Mouse (Mus musculus): ENCODE results near the gene Cs. TPM values are rescaled to one million over a fixed set of nuclear protein-coding genes. Genes with fewer than 3 reads are reported as not detected.

Cs gene
- total and polyA plus RNA-seq, 2 experiments from 2014 or later = 285 to 311 TPM

DNA sequence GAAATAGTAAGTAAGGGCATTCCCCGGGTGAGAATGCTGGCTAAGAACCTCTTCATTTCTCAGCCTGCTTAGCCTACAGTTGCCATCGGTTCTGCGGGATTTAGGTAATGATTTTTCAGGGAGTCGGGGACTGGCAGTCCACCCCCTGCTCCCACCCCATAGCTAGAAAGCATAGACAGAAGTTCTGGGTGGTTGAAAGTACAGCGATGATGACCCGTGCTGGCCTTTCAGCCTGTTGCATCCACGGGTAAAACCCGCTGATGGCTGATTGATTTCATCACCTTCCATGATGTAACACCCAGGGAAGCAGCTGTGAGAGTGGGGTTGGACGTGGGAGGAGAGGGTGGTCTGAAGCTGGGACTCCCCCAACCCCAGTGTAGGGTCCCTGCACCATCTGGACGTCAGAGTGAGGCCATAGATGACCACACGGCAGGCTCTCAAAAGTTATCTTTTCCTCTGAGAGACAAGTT, 38.8 kb upstream of the Cs start, which contains the start of gene Il23a:
TSS of gene Il23a (minus strand) at position 51 of the 470 bp plus-strand sequence.
- no peak for DNase-seq (ENCODE audit: low spot score)
- WGBS = 81% methylated on average over 11 of the region's 11 CpGs
- TF ChIP-seq CTCF (IDR thresholded peaks at IDR 0.05; ENCODE audit: low read depth) = no peak
- no peak for ATAC-seq
- no peak within 1 kb of the TSS for H3K9ac ChIP-seq (replicated peaks; ENCODE audit: low read length)
- no peak within 1 kb of the TSS for H3K4me2 ChIP-seq (ENCODE audit: low read depth, low read length)
- no peaks in the 10 kb centered on the region for H3K9me3 ChIP-seq (ENCODE audit: low read length)
- H3K4me1 ChIP-seq (ENCODE audit: insufficient read depth, low read length) = peaks cover 7% of the 10 kb centered on the region; the same call in 1 of the 2 replicates
- H3K36me3 ChIP-seq (ENCODE audit: insufficient read depth, low read length) = no peaks in the 10 kb centered on the region
- H3K4me3 ChIP-seq (ENCODE audit: low read length) = no peak within 1 kb of the TSS
- H3K27ac ChIP-seq = no peak within 1 kb of the TSS; the same call in 1 of the 2 replicates
- H3K27me3 ChIP-seq (ENCODE audit: insufficient read depth, low read length) = no peaks in the 10 kb centered on the region

DNA sequence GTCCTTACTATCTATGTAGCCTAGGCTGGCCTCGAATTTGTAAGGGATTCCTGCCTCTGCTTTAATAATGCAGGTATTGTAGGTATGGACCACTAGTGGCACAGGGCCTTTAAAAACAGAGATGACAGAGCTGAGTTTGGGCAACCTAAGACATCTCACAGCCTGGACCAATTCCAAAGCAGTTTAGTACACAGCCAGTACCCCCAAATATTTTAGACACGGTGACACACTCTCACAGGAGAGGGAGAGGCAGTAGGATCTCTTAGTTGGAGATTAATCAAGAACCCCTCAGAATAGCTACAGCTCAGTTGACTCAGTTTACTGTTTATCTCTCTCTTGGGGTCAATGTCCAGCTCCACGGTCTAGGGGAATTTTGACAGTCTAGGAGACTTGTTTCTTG, 35.2 kb upstream of the Cs start:
- Histone ChIP-seq H3K9me3 (ENCODE audit: low read length) (no peaks in the 10 kb centered on the region), H3K9ac (replicated peaks; ENCODE audit: low read length) (peak overlapping the region; percentile 74), H3K4me1 (ENCODE audit: insufficient read depth, low read length) (peaks cover 14% of the 10 kb centered on the region), H3K4me3 (ENCODE audit: low read length) (peak overlapping the region; percentile 46), H3K36me3 (ENCODE audit: insufficient read depth, low read length) (no peaks in the 10 kb centered on the region), H3K27me3 (ENCODE audit: insufficient read depth, low read length) (no peaks in the 10 kb centered on the region), H3K4me2 (ENCODE audit: low read depth, low read length) (peak overlapping the region; percentile 68), H3K27ac (peak overlapping the region; percentile 95)
- DNase-seq (ENCODE audit: low spot score) = no peak
- no peak for ATAC-seq
- 33% methylated on average over 3 of the region's 3 CpGs for WGBS
- no peak for TF ChIP-seq CTCF (IDR thresholded peaks at IDR 0.05; ENCODE audit: low read depth)

DNA sequence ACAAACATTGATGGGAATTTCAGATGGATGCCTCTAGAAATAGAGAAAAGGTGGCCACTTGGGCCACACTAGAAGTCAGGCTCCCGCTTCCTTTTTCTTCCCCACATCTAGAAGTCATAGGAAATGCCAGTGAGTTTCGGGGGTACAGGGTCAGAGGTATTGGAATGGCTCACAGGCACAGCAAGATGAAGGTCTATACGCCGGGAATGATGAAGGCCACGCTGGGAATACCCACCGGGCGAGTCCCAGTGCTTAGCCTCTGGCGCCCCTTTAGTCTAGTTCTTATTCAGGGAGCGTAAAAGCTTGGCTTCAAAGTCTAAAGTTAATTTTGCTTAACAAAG, 34.8 kb upstream of the Cs start:
- peaks cover 14% of the 10 kb centered on the region for H3K4me1 ChIP-seq (ENCODE audit: insufficient read depth, low read length)
- TF ChIP-seq CTCF (IDR thresholded peaks at IDR 0.05; ENCODE audit: low read depth) = no peak
- H3K4me3 ChIP-seq (ENCODE audit: low read length) = peak overlapping the region; percentile 46
- WGBS = 0% methylated on average over 9 of the region's 9 CpGs
- no peaks in the 10 kb centered on the region for H3K9me3 ChIP-seq (ENCODE audit: low read length)
- DNase-seq (ENCODE audit: low spot score) (peak; percentile 5), ATAC-seq (peak; percentile 63)
- H3K4me2 ChIP-seq (ENCODE audit: low read depth, low read length) = peak overlapping the region; percentile 68
- H3K27me3 ChIP-seq (ENCODE audit: insufficient read depth, low read length) = no peaks in the 10 kb centered on the region
- H3K9ac ChIP-seq (replicated peaks; ENCODE audit: low read length) = peak overlapping the region; percentile 74
- H3K36me3 ChIP-seq (ENCODE audit: insufficient read depth, low read length) = 0 out of 2 replicates have a peak, but pooled peaks cover under 1% of the 10 kb centered on the region
- H3K27ac ChIP-seq = peak overlapping the region; percentile 95

- ATAC-seq = peak; percentile 99
- DNase-seq (ENCODE audit: low spot score) = peak; percentile 99
- WGBS = 1% methylated on average over 37 of the region's 37 CpGs
Observed at GRCm38 (mm10) chr10:128303126-128304021, 34.2 kb upstream of the Cs start, which contains the start of gene Pan2. TSS of gene Pan2 (plus strand) at chr10:128303335.

GRCm38 (mm10) chr10:128309654-128310053, 27.9 kb upstream of the Cs start:
- no peak overlapping the region for H3K9ac ChIP-seq (replicated peaks; ENCODE audit: low read length)
- peaks cover 27% of the 10 kb centered on the region for H3K36me3 ChIP-seq (ENCODE audit: insufficient read depth, low read length)
- no peak overlapping the region for H3K4me2 ChIP-seq (ENCODE audit: low read depth, low read length)
- WGBS = 86% methylated on average over 7 of the region's 7 CpGs
- ATAC-seq (no peak), DNase-seq (ENCODE audit: low spot score) (no peak)
- TF ChIP-seq CTCF (IDR thresholded peaks at IDR 0.05; ENCODE audit: low read depth) = peak; percentile 23; the same call in 1 of the 2 replicates
- no peaks in the 10 kb centered on the region for H3K4me1 ChIP-seq (ENCODE audit: insufficient read depth, low read length)
- no peaks in the 10 kb centered on the region for H3K27me3 ChIP-seq (ENCODE audit: insufficient read depth, low read length)
- no peak overlapping the region for H3K4me3 ChIP-seq (ENCODE audit: low read length)
- no peaks in the 10 kb centered on the region for H3K9me3 ChIP-seq (ENCODE audit: low read length)
- no peak overlapping the region for H3K27ac ChIP-seq

More at GRCm38 (mm10) chr10:128303126-128304021, 34.2 kb upstream of the Cs start, which contains the start of gene Pan2:
- Histone ChIP-seq H3K36me3 (ENCODE audit: insufficient read depth, low read length) (peaks cover 6% of the 10 kb centered on the region; the same call in 1 of the 2 replicates), H3K27me3 (ENCODE audit: insufficient read depth, low read length) (no peaks in the 10 kb centered on the region), H3K27ac (peak within 1 kb of the TSS; percentile 95), H3K9ac (replicated peaks; ENCODE audit: low read length) (peak within 1 kb of the TSS; percentile 74), H3K4me1 (ENCODE audit: insufficient read depth, low read length) (peaks cover 14% of the 10 kb centered on the region), H3K4me3 (ENCODE audit: low read length) (peak within 1 kb of the TSS; percentile 46), H3K9me3 (ENCODE audit: low read length) (no peaks in the 10 kb centered on the region), H3K4me2 (ENCODE audit: low read depth, low read length) (peak within 1 kb of the TSS; percentile 68)
- no peak for TF ChIP-seq CTCF (IDR thresholded peaks at IDR 0.05; ENCODE audit: low read depth)

DNA sequence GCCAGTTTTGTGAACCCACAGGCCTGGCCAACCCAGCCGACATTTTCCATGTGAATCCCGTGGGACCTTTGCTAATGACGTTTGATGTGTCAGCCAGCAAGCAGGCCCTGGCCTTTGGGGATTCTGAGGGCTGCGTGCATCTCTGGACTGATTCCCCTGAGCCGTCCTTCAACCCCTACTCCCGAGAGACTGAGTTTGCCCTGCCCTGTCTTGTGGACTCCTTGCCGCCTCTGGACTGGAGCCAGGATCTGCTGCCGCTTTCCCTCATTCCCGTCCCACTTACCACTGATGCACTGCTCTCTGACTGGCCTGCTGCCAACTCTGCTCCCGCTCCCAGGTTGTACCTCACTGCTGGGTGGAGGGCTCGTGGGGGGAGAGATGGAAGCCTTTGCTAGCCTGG, 27.4 kb upstream of the Cs start:
- Histone ChIP-seq H3K4me1 (ENCODE audit: insufficient read depth, low read length) (no peaks in the 10 kb centered on the region), H3K4me3 (ENCODE audit: low read length) (no peak overlapping the region), H3K9ac (replicated peaks; ENCODE audit: low read length) (no peak overlapping the region), H3K9me3 (ENCODE audit: low read length) (no peaks in the 10 kb centered on the region), H3K27me3 (ENCODE audit: insufficient read depth, low read length) (no peaks in the 10 kb centered on the region), H3K36me3 (ENCODE audit: insufficient read depth, low read length) (peaks cover 32% of the 10 kb centered on the region), H3K27ac (0 out of 2 replicates have a peak overlapping the region, but pooled peaks have one; percentile 11), H3K4me2 (ENCODE audit: low read depth, low read length) (no peak overlapping the region)
- peak; percentile 46 for DNase-seq (ENCODE audit: low spot score)
- TF ChIP-seq CTCF (IDR thresholded peaks at IDR 0.05; ENCODE audit: low read depth) = no peak
- ATAC-seq = no peak
- 35% methylated on average over 11 of the region's 11 CpGs for WGBS
